Mouse (Mus musculus): Measurements from ENCODE around the gene Lbp.

- TF ChIP-seq POLR2A (IDR thresholded peaks at IDR 0.05; ENCODE audit: low read depth, low read length) (no peak), CTCF (IDR thresholded peaks at IDR 0.05; ENCODE audit: extremely low read depth, insufficient read length, insufficient replicate concordance, low read depth, low read length) (no peak)
Observed at GRCm38 (mm10) chr2:158334356-158334755, 28.1 kb downstream of the Lbp start.
